29 mouse cellular contexts compared by ENCODE assay signal in genomic region chr11:24018783-24019182, GRCm38 (mm10). TPM values are rescaled to one million over a fixed set of nuclear protein-coding genes. Genes with fewer than 3 reads are reported as not detected.
"Had no signal": no experiment of that assay in that cellular context is flagged by ENCODE, and none has a peak within 500 bp of the region (broad histone marks: within the 10 kb centered on the region; RNA-seq: fewer than 3 reads in every experiment).

No protein-coding gene starts in this region.

- H3K4me1 ChIP-seq: liver, embryonic 12.5 days; megakaryocyte, embryonic 14.5 days had no signal

- H3K4me3 ChIP-seq: liver, embryonic 12.5 days; megakaryocyte, embryonic 14.5 days; midbrain, embryonic 13.5 days; midbrain, embryonic 15.5 days; neural tube, embryonic 12.5 days; stomach, embryonic 15.5 days had no signal

- DNase-seq: lung, adult 18-20 months; lung, embryonic 14.5 days; lung, postnatal 10 days; lung, postnatal 36 days; retina, postnatal 1 day; right cerebral cortex, adult 18-20 months; thymus, adult 2 months; thymus, postnatal 25 days; thymus, postnatal 4 days had no signal

- H3K27ac ChIP-seq: liver, embryonic 12.5 days; liver, embryonic 14.5 days; macrophage; midbrain, embryonic 13.5 days; midbrain, embryonic 15.5 days; neural tube, embryonic 12.5 days; stomach, embryonic 15.5 days; stomach, postnatal 0 days had no signal

- H3K36me3 ChIP-seq: liver, embryonic 12.5 days; midbrain, embryonic 13.5 days; midbrain, embryonic 15.5 days; neural tube, embryonic 12.5 days; stomach, embryonic 15.5 days had no signal

- ATAC-seq: liver, embryonic 12.5 days; midbrain, embryonic 13.5 days; midbrain, embryonic 15.5 days had no signal

- H3K27me3 ChIP-seq: midbrain, embryonic 15.5 days; neural tube, embryonic 12.5 days; stomach, embryonic 15.5 days had no signal

RNA-seq across cellular contexts. Expression of gene A830031A19Rik, which starts 56.1 kb away (rescaled TPM):
- total RNA-seq: liver, adult 2 months; megakaryocyte progenitor cell, adult 5-6 weeks; midbrain, postnatal 0 days; monocyte, adult 5-6 weeks had no signal
- polyA plus RNA-seq: liver, adult 2 months; liver, embryonic 12.5 days; liver, embryonic 14.5 days; liver, embryonic 16.5 days; lung, embryonic 14.5 days; lung, embryonic 16.5 days; macrophage; midbrain, embryonic 11.5 days; midbrain, embryonic 13.5 days; midbrain, postnatal 0 days; neural tube, embryonic 12.5 days; neural tube, embryonic 14.5 days; small intestine, adult 2 months; stomach, embryonic 15.5 days; stomach, postnatal 0 days; testis, adult 2 months; thymus, adult 2 months; urinary bladder, adult 2 months had no signal
